Mouse (Mus musculus): ENCODE measurements at regions not wholly inside any gene's neighbourhood (a gene's known extent, or its start where the extent isn't known, plus 50 kb on each side); places are given as distances from the start of the nearest gene placed in this dataset.

DNA sequence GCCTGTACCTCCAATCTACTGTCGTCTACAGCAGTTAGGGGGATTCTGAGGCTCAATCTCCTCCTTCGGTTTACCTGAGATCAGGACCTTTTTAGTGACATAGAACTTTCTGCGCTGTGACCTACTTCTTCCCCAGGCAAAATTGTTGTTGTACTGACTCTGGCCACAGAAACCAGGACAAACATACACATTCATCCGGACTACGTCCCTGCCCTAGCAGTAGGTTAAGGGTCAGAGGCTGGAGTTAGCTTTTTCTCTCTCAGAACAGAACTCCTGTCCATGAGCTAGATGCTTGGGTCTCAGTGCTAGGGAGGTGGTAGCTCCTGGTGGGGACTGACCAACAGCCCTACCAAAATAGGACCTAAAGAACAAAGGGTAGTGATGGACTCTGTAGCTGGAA is 180.2 kb downstream of the Rybp start:
- DNase-seq (ENCODE audit: low spot score in 2 of 2) = no peak

DNA sequence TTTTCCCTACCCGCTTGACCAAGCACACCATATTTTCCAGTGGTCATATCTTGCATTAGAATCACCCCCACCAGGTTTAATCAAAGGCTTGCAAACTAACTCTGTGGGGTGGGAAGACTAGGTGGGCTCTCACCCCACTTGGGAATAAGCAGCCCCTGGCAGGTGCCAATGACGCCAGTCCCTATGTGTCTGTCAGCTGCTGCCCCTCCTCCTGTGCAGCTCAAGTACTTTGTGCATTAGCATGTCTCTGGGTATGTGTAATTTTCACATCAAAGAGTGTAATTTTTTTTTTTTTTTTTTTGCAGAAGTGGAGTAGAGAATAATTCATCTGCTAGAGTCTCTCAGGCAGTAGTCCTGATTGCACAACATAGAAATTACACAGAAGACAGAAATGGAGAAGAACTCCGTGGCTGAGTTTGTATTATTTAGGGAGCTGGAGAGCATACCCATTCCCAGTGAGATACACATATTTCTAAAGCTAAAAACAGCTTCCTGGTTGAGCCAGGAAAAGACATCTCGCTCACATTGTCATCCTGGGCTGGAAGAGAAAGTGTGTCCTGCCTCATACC is 186.6 kb downstream of the Rybp start:
- DNase-seq (ENCODE audit: low spot score in 2 of 2) = no peak

DNA sequence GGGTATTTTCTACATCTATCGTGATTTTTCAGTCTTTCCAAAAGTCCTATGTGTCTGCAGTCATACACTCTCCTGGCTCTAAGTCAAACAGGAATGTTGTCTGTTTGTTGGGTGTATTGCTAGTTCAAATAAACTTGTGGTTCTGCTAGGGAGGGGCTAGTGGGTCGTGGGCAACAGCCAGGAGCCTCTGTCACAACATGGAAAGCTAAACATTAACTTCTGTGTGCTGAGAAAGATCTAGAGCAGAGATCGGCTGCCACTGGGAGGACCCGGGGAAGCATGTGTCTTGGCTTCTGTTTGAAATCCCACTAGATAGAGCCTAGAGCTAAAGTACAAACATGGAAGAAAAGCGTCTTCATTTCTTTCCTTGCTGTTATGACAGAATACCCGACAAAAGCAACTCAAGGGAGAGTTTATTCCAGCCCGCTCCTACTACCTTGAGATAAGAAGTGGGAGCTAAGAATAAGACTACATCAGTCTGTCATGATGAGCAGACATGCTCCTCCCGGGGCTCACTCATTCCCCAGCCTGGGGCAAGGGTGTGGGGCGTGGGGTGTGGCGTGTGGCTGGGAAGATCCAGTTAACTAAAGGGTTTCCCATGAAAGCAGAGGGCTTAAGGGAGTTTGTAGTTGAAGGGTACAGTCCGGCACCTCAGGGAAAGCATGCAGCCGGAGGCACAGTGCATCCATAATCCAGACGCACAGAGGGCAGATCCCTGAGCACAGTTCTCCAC is 190.7 kb downstream of the Rybp start:
- DNase-seq (ENCODE audit: low spot score in 2 of 2) = no peak

DNA sequence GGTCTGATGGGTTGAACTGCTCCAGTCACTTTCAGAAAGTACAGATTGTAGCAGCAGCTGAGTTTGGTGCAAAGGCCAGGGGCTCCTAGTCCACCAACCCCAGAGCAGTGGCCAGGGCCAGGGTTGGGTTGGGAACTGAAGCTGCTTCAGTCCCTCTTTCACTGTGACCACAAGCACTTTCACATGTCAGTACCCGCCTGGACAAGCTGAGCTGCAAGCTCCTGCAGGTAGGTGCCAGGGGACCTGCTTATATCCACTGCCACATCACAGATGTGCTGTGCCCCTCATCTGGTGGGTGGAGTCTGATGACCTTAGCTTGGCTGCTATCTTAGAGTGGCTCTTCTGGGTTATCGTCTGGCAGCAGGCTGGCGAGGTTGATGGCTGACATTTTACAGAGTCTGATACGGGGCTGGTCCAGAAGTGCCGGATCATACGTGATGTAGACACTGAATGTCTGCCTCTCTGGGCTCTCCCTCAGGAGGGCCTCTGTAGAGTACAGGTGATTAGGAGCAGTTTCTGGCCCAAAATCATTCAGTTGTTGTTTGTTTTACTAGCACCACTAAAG is 192.6 kb downstream of the Rybp start:
- no peak for DNase-seq (ENCODE audit: low spot score in 2 of 2)

DNA sequence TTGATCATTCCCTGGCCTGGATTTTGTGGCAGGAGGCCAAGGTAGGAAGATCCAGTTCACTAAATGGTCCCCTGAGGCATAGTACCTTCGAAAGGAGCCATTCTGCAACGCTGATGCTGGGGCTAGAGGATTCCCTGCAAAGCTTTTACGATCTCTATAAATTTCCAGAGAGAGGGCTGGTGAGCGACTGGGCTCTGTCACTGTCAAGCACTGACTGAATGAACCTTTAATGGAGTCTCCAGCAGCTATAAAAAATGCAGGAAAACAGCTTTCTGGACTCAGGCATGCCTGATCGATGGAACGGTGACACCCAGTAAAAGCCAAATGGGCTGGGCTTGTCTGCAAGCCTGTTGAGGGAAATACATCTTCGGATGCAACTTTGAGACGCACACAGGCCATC is 194.4 kb downstream of the Rybp start:
- DNase-seq (ENCODE audit: low spot score in 2 of 2) = no peak

DNA sequence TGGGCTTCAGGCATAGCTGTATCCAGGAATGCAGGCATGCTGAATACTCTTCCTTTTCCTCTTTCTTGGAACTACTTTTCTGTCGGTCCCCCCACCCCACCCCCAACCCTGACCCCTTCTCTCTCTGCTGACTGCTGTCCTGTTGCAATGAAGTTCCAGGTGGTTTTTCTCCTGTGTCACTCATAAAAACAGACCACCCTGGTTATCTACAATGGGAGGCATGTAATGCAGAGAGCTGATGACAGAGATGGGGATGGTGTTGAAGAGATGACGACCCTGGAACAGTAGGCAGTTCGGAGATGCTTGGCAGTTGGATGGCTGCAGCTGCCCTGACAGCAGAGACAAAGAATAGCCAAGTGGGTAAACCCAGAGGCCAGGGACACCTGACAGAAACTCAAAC is 195.5 kb downstream of the Rybp start:
- no peak for DNase-seq (ENCODE audit: low spot score in 2 of 2)

DNA sequence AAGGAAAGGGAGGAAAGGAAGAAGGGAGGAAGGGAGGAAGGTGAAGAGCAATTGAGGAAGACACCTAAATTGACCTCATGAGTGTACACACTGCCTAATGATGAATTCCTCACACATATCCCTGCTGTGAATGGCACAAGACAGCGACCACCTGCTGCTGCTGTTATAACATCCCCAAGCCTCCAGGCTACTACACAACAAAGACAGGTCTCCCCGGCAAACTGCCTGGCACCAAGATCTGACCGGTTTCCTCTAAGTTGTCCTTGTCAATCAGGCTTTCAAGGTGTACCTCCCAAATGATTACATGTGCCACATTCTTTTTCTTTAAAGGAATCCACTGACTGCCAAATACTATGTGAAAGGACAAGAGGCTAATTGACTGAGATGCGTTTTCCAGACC is 198.7 kb downstream of the Rybp start:
- no peak for DNase-seq (ENCODE audit: low spot score in 2 of 2)

DNA sequence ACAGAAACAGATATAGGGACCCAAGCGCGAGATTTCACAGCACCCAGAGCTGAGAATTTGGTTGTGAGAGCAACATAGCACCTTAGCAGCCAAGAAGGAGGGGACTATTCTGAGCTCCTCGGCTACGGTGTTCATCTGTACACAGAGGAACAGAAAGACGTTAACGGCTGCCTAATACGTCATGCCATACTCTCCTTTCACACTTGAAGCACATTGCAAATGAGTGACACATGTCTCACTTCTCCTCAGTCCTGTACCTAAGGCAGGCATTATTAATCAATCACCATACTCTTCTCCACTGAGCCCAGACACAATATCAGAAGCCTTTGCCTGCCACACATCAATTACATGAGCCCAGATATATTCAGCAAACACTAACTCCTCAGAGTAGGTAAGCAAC is 200.5 kb downstream of the Rybp start:
- DNase-seq (ENCODE audit: low spot score in 2 of 2) = no peak

DNA sequence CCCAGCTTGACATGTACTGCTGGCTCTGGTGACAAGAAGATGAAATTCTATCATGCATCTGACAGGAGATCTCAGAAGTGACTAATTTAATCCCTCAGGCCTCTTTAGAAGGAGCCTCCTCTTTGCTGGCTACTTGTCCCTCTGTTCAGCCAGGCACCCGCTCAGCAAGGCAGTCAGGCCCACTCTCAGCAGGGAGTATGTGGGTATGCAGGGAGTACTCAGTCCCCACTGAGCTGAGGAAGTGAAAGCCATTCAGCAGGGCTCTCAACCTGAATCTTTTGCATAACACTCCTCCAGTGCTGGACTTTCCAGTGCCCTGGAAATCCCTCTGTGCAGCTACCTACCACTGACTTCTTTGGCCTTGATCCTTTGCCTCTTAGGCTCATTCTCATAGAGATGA is 201.3 kb downstream of the Rybp start:
- DNase-seq (ENCODE audit: low spot score in 2 of 2) = no peak

DNA sequence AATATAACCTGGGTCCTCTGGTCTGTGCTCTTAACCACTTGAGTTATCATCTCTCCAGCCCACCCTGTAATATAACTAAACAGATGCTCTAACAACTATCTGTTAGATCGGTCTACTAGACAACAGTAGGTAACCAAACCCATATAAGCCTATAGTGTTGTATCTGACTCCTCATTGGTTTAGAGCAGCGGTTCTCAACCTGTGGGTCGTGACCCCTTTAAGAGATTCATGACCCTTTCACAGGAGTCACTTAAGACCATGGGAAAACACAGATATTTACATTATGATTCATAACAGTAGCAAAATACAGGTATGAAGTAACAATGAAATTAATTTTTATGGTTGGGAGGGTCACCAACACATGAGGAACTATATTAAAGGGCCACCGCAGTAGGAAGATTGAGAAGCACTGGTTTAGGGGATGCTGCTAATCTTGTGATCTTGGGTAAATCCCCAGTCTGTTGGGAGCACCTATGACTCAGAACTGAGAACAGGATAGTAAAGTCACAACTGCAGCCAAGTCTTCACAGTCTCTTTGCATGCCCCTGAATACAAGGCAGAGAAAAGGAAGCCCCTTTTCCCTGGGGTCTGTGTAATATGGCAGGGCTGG is 203.3 kb downstream of the Rybp start:
- DNase-seq (ENCODE audit: low spot score in 2 of 2) = no peak

DNA sequence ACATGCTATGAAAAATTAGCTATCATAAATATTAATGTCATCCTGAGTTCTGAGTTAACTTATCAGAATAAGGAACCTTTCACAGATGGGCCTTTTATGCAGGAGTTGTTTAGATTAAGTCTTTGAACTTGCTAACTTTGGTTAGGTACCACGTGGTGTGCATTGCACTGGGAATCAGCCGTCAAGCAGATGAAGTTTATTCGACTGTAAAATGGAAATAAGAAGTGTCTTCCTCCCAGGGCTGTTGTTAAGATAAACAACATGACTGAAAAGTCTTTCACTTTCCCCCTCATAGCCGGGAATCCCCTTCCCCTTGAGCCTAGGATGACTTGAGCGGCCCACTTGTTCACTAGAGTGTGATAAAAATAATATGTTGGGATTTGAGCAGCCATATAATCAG is 204.2 kb downstream of the Rybp start:
- DNase-seq (ENCODE audit: low spot score in 2 of 2) = no peak

DNA sequence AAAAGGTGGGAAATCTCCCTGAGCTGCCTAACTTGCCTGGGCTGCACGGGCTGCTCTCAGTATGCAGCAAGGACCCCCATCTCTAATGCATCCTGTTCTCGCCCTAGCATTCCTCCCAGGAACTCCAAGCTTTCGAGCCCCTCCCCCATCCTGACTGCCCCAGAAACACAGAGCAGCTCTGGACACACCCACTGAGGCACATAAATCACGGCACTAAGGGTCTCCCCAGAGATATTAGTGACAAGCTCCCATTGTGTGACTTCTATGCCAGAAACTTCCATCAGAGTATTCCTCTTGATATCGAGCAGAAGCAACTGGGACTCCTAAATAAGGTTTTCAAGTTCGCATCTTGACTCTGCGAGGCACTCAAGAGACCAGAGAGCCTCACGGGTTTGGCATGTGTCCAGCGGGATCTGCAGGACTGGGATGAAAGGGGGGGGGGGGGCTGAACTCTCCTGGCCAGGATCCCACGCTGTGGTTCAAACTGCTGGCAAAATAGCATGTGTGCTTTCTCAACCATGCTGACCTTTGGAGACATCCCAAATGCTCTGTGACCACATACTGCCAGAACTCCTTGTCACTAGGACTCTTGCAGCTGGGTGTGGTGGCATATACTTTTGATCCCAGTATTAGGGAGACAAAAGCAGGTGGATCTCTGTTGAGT is 212.5 kb downstream of the Rybp start:
- no peak for DNase-seq (ENCODE audit: low spot score in 2 of 2)

DNA sequence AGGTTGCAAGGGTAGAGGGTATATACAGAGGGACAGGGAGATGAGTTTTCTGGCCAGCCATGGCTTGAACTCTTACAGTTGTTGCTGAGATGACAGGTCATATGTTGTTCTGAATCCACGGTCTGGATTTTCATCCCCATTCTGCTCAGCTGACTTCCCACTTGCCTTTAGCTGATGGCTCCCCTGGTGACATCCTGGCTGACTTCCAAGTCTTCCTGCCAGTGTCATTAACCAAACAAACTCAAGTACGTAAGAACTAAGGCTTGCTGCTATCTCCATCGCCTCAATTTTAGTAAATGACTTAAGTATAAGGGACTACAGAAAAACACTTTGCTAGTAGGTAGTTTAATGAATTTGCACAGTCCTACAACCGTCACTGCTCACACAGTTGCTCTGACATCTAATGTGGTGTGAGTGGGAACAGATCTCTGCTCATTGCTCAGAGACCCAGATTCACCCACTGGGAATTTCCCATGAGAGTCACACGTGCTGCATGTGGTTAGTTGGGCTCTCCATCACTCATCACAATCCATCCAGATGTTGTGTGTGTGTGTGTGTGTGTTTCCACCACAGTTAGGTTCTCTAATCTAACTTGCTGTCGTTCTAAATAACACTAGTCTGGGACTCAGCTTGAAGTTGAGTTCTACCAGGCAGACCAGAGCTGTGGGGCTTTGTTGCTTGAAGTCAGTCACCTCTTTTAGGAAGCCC is 214.9 kb downstream of the Rybp start:
- no peak for DNase-seq (ENCODE audit: low spot score in 2 of 2)

DNA sequence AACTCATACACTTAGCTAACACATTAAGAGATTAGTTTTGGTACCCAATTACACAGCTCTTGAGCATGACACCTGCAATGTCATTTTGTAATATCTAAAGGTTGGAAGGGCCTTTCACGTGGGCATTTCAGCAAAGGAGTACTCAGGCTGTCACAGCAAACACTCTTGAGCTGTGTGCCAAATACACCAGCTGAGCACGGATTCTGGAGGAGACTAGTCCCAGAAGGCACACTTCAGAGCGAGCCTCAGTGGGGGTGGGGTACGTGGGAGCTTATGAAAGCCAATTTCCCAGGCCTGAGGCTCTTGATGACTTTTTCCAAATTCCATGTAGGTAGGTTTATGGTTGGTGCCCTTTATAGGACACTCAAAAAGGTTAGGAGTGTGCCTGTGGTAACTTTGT is 218.1 kb downstream of the Rybp start:
- DNase-seq (ENCODE audit: low spot score in 2 of 2) = no peak

DNA sequence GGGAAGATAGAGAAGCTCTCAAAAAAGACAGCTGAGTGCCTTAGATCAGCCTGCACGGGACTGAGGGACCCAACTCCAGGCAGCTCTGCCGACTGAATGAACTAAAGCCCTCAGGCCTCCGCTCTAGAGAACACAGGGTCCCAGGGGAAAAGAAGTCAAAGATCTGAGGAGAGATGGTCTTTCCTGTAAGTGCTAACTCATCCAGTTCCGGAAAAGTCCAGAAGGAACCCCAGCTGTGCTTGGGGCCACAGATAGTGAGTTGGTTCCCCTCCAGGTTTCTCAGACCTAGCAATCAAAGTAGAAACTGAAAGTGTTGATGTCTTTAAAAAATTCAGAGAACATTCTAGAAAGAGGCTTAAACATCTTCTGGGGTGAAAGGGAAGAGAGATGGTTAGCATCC is 220.0 kb downstream of the Rybp start:
- no peak for DNase-seq (ENCODE audit: low spot score in 2 of 2)

DNA sequence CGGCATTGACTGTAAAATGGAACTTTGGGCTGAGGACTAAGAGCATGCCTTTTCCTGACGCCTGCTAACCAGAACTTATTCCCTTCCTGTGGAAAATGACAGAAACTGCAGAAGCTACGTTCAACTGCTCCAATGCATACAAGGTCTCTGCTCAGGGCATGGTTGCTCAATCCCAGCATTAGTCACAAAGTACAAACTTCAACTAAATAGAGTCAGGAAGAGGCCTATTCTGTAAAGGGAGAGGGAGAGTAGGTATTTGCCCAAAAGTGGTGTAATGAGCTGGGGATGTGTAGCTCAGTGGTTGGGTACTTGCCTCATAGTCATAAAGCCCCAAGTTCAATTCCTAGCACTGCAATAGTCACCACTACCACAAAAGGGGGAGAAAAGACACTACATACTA is 221.7 kb downstream of the Rybp start:
- no peak for DNase-seq (ENCODE audit: low spot score in 2 of 2)

DNA sequence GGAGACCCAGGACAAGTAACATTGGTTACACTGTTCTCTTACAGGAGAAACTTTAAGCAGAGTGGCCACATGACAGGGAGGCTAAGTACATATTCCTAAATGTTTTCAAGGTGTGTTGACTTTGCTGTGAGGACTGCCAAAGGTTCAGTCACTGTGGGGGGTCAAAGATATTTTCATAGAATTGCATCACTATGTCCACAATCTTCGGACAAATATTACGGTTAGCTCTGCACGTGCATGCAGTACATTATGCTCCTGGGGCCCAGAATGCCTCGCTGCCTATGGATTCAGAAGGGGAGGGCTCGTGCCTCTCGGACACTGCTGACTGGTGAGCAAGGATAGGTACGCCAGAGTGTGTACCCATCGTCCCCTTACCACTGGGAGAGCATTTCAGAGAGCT is 224.3 kb downstream of the Rybp start:
- DNase-seq (ENCODE audit: low spot score in 2 of 2) = no peak

DNA sequence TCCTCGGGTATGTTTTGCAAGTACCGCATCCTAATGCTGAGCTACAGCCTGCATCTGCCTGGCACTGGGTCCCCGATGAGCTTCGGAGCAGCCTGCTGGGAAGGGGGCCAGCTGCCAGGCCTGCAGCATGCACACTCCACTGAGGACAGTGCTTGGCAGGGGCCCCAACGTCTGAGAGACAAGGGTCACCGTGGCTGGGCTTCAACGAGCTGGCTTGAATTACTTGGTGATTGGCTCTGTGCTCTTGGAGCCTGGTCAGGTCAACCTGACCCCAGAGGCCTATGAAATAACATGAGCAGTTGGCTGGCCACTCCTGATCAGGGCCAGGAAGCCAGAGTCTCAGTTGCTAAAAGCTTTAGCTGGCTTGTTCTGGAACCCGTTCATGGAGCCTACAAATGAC is 227.5 kb downstream of the Rybp start:
- peak; percentile 48 to 55 for DNase-seq (ENCODE audit: low spot score in 2 of 2)

DNA sequence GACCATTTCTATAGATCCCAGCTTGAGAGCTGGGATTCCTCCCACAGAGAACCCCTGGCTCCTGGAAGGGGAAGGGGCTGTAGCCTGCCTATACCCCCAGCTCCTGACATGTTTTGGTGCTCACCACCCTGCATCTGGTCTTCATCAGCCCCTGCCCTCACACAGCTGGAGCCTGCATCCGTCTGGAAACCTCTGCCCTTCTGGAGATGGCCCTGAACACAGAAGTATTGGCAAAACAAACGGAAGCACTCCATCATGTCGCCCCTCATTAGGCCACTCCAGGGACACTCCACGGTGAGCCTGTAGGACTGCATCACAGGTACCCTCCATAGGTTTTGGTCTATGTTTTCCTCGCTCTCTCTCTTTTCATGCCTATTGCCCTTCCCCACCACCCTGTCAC is 231.3 kb downstream of the Rybp start:
- DNase-seq (ENCODE audit: low spot score in 2 of 2) = no peak

DNA sequence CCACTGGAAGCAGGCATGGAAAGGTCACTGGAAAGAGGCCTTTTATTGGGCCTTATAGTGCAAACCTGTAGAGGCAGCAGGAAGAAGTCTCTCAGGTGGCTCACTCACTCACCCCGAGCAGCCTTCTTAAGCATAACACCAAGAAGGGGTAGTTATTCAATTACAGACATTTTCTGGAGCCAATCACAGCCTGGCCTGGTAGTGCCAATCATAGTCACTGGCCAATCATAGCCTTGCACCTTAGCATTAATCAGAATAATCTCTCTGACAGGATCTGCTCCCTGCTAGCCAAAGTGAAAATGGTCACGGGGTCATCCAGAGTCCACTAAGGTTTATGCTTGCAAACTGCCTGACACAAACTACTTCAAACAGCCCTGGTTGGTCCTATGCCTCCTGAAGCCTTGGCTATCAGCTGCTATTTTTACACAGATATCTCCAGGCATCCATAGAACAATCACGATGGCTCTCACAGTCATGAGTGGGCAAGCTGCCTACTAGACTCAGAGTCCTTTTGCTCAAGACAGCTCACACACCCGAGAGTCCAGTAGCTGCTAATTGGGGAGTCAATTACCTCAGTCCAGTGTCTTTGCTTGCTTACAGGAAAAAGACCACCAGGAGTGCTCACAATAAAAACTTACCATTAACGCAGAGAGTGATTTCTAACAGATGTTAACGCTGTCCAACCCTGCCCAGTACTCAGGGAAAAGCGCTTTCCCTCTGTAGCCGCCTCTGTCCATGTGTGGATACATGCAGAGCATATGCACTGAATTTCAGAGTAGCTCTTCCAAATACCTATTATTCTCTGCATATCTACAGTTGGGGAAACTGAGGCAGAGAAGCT is 234.1 kb downstream of the Rybp start:
- no peak for DNase-seq (ENCODE audit: low spot score in 2 of 2)

DNA sequence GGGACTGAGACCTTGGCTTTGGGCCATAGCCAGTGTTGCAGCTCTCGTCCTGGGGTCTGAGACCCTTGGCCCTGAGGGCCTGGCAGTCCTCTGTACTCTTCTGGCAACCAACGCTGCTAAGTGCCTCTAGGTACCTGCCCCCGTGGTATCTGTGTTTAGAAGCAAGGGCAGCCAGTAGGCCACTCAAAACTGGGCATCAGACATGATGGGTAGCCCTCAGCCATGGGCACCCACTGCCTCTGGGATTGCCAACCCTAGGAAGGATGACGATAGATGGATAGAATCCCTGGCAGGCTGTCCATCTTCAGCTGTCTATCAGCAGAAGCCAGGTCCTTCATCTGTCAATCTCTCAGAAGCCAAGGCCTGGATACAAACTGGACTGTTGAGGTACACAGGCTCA is 234.9 kb downstream of the Rybp start:
- DNase-seq (ENCODE audit: low spot score in 2 of 2) = no peak
